ENCODE assay signal across 8 mouse cellular contexts in genomic region chr8:74977427-74977826, GRCm38 (mm10). TPM values are rescaled to one million over a fixed set of nuclear protein-coding genes. Genes with fewer than 3 reads are reported as not detected.
DNase-seq lines count a peak whose midpoint lies in the region; ATAC-seq and TF ChIP-seq lines count a peak whose summit lies in the region.
"Had no signal": no experiment of that assay in that cellular context is flagged by ENCODE, and none has a peak within 500 bp of the region (broad histone marks: within the 10 kb centered on the region; RNA-seq: fewer than 3 reads in every experiment).

No protein-coding gene starts in this region.

- no peak overlapping the region for H3K27ac ChIP-seq in left cerebral cortex, adult 2 months
- no peak overlapping the region for H3K27ac ChIP-seq in liver, embryonic 14.5 days
- no peak overlapping the region for H3K27ac ChIP-seq in heart, embryonic 12.5 days (ENCODE audit: poor library complexity, severe bottlenecking)
- H3K27ac ChIP-seq: stomach, embryonic 15.5 days had no signal

- no peak for DNase-seq in left cerebral cortex, adult 2 months (ENCODE audit: extremely low spot score in 1 of 2, low spot score in 2 of 2)
- no peak for DNase-seq in left cerebral cortex, postnatal 36 days (ENCODE audit: low spot score in 2 of 2)
- DNase-seq in CD4-positive, CD25-positive, alpha-beta regulatory T cell, adult 2 months (ENCODE audit: low read depth, low spot score): peak; percentile 52
- DNase-seq in Patski (ENCODE audit: low read depth, low spot score): no peak
- DNase-seq in liver, embryonic 14.5 days (ENCODE audit: low read depth in 3 of 3, low spot score in 3 of 3): no peak
- no peak for DNase-seq in layer of hippocampus, adult 11-12 months (ENCODE audit: low spot score)

- in situ Hi-C loops in Patski (cut with MboI; ENCODE audit: low pct_unique_long_range_greater_than_20kb): no loop called here

- CTCF ChIA-PET in Patski (lab: Charles Lee): interaction anchor here (1.2 kb wide), 1 partner anchor 20 kb away, joined by 4 read pairs; no protein-coding TSS in a partner anchor

- H3K4me3 ChIP-seq in left cerebral cortex, adult 2 months: no peak overlapping the region
- H3K4me3 ChIP-seq in liver, embryonic 14.5 days (ENCODE audit: insufficient read depth in 1 of 2, low read depth in 2 of 2, low read length in 2 of 2): no peak overlapping the region
- H3K4me3 ChIP-seq in heart, embryonic 12.5 days: no peak overlapping the region
- H3K4me3 ChIP-seq: stomach, embryonic 15.5 days had no signal

- no peak for TF ChIP-seq EP300 in liver, embryonic 14.5 days (IDR thresholded peaks at IDR 0.05; ENCODE audit: low read depth)

- peak; percentile 33 for TF ChIP-seq CTCF in left cerebral cortex, adult 2 months (IDR thresholded peaks at IDR 0.05)
- peak; percentile 51 for TF ChIP-seq CTCF in Patski (IDR thresholded peaks at IDR 0.05)
- TF ChIP-seq CTCF in liver, embryonic 14.5 days (IDR thresholded peaks at IDR 0.05; ENCODE audit: low read depth): peak; percentile 46; the same call in 1 of the 2 replicates

- POLR2A ChIA-PET in Patski (lab: Charles Lee): no interaction called here

- H3K4me2 ChIP-seq in liver, embryonic 14.5 days (ENCODE audit: low read depth): no peak overlapping the region
- no peak overlapping the region for H3K4me2 ChIP-seq in heart, embryonic 12.5 days
- H3K4me2 ChIP-seq: stomach, embryonic 15.5 days had no signal

- no peak overlapping the region for H3K9ac ChIP-seq in liver, embryonic 14.5 days (replicated peaks)
- H3K9ac ChIP-seq in heart, embryonic 12.5 days: no peak overlapping the region
- H3K9ac ChIP-seq: stomach, embryonic 15.5 days had no signal

- H3K36me3 ChIP-seq in liver, embryonic 14.5 days (replicated peaks; ENCODE audit: control insufficient read depth, insufficient read depth, low read depth): no peaks in the 10 kb centered on the region
- H3K36me3 ChIP-seq in heart, embryonic 12.5 days: no peaks in the 10 kb centered on the region
- H3K36me3 ChIP-seq: stomach, embryonic 15.5 days had no signal

- no peaks in the 10 kb centered on the region for H3K27me3 ChIP-seq in Patski
- no peaks in the 10 kb centered on the region for H3K27me3 ChIP-seq in liver, embryonic 14.5 days (ENCODE audit: control insufficient read depth, insufficient read depth, low read length)
- no peaks in the 10 kb centered on the region for H3K27me3 ChIP-seq in heart, embryonic 12.5 days (replicated peaks)
- H3K27me3 ChIP-seq: stomach, embryonic 15.5 days had no signal

- H3K4me1 ChIP-seq in liver, embryonic 14.5 days (replicated peaks; ENCODE audit: control insufficient read depth in 2 of 2, insufficient read depth in 2 of 2, low read length in 1 of 2): peaks cover 0 to 4% of the 10 kb centered on the region in 2 experiments; a peak in 2 of 4 replicates
- H3K4me1 ChIP-seq in heart, embryonic 12.5 days (replicated peaks): no peaks in the 10 kb centered on the region
- H3K4me1 ChIP-seq: stomach, embryonic 15.5 days had no signal

- WGBS in liver, embryonic 14.5 days (ENCODE audit: insufficient replicate concordance): 34% methylated on average over 1 of the region's 1 CpGs
- WGBS in heart, embryonic 12.5 days: 54% methylated on average over 1 of the region's 1 CpGs

- peak; percentile 40 for ATAC-seq in Patski
- ATAC-seq in liver, embryonic 14.5 days (ENCODE audit: insufficient read depth): no peak
- no peak for ATAC-seq in heart, embryonic 12.5 days (ENCODE audit: insufficient number of reproducible peaks, low FRiP score)

- intact Hi-C loops in left cerebral cortex, adult 2 months (cut with DNase I): no loop called here
- intact Hi-C loops in left cerebral cortex, postnatal 36 days (cut with DNase I): no loop called here

- no peaks in the 10 kb centered on the region for H3K9me3 ChIP-seq in liver, embryonic 14.5 days (ENCODE audit: control insufficient read depth, low read length)
- no peaks in the 10 kb centered on the region for H3K9me3 ChIP-seq in heart, embryonic 12.5 days (replicated peaks)
- H3K9me3 ChIP-seq: stomach, embryonic 15.5 days had no signal

RNA-seq across cellular contexts. Expression of gene Hmgxb4, which starts 15.7 kb away (rescaled TPM):
- 10 to 100 TPM; 24.5 to 28.9 TPM for total RNA-seq in left cerebral cortex, adult 2 months (2021)
- total RNA-seq in left cerebral cortex, postnatal 36 days (2021): 10 to 100 TPM; 23.4 to 24.8 TPM
- 35.8 TPM for polyA plus RNA-seq in Patski (2021)
- polyA plus RNA-seq in liver, embryonic 14.5 days (2012; rRNA removed): 10.4 and 13.2 TPM in 2 replicates
- polyA plus RNA-seq in liver, embryonic 14.5 days (2014; fragmentation: Nextera tagmentation; extraction: Ambion mirVana): 10.3 and 14.5 TPM in 2 replicates
- 23.8 and 28.4 TPM in 2 replicates for polyA plus RNA-seq in heart, embryonic 12.5 days (2016; fragmentation: Nextera tagmentation; extraction: Ambion mirVana)

RNA-seq across cellular contexts. Expression of gene Tom1, which starts 56.1 kb away (rescaled TPM):
- total RNA-seq in left cerebral cortex, adult 2 months (2021): 10 to 100 TPM; 31.4 to 42.2 TPM
- 10 to 100 TPM; 37.2 to 47.1 TPM for total RNA-seq in left cerebral cortex, postnatal 36 days (2021)
- polyA plus RNA-seq in Patski (2021): 32.0 TPM
- polyA plus RNA-seq in liver, embryonic 14.5 days (2012; rRNA removed): 5.9 and 6.1 TPM in 2 replicates
- polyA plus RNA-seq in liver, embryonic 14.5 days (2014; fragmentation: Nextera tagmentation; extraction: Ambion mirVana): 9.2 and 9.6 TPM in 2 replicates
- polyA plus RNA-seq in heart, embryonic 12.5 days (2016; fragmentation: Nextera tagmentation; extraction: Ambion mirVana): 39.3 and 39.8 TPM in 2 replicates
